Mouse (Mus musculus): ENCODE measurements at regions not wholly inside any gene's neighbourhood (a gene's known extent, or its start where the extent isn't known, plus 50 kb on each side); places are given as distances from the start of the nearest gene placed in this dataset.

DNA sequence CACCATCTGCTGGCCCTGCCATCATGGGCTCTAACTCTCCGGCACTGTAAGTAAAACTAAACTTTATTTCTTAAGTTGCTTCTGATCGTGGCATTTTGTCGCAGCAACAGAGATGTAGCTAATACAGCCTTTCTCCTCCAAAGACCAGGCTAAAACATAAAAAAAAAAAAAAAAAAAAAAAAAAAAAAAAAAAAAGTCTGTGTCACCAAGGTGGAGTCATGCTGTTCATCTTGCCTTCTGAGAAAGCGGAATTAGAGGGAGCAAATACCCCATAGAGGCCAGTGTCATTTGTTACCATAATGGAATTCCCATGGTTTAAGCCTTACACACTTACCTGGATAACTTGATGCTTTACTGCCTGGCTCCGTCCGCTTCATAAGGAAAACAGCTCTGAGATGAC is 136.9 kb upstream of the Rybp start:
- Histone ChIP-seq H3K27me3 (ENCODE audit: control insufficient read depth, insufficient read depth, low read length) (no peaks in the 10 kb centered on the region), H3K4me1 (ENCODE audit: control insufficient read depth, insufficient read depth, low read length) (no peaks in the 10 kb centered on the region), H3K9ac (ENCODE audit: low read depth, low read length) (no peak overlapping the region), H3K27ac (ENCODE audit: low read depth, low read length) (no peak overlapping the region), H3K4me2 (replicated peaks; ENCODE audit: low read depth, low read length) (no peak overlapping the region), H3K36me3 (ENCODE audit: control insufficient read depth, insufficient read depth, low read length) (no peaks in the 10 kb centered on the region), H3K4me3 (ENCODE audit: low read length) (no peak overlapping the region), H3K9me3 (ENCODE audit: control insufficient read depth, low read length) (no peaks in the 10 kb centered on the region)
- WGBS = 94% methylated on average over 6 of the region's 6 CpGs
- ATAC-seq (ENCODE audit: low FRiP score, low TSS enrichment) = no peak

DNA sequence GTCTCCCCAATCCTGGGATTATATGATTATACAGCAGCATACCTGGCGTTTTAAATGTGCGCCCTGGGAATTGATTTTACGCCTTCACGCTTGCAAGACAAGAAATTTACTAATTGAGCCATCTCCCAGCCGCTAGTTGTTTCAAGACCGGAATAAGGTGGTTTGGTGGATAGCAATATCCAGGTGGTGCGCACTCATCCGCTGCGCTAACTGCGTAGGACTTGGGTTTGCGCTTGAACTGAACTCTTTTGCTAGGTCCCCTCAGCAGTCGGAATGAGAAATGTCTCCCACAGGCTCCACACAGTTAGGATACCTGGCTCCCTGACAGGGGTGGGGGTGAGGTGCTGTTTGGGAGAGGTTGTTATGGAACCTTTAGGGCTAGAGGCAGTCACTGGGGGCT is 136.4 kb upstream of the Rybp start:
- H3K4me1 ChIP-seq (ENCODE audit: control insufficient read depth, insufficient read depth, low read length) = no peaks in the 10 kb centered on the region
- no peaks in the 10 kb centered on the region for H3K27me3 ChIP-seq (ENCODE audit: control insufficient read depth, insufficient read depth, low read length)
- WGBS = 97% methylated on average over 12 of the region's 12 CpGs
- ATAC-seq (ENCODE audit: low FRiP score, low TSS enrichment) = no peak
- no peaks in the 10 kb centered on the region for H3K36me3 ChIP-seq (ENCODE audit: control insufficient read depth, insufficient read depth, low read length)
- no peak overlapping the region for H3K4me2 ChIP-seq (replicated peaks; ENCODE audit: low read depth, low read length)
- no peak overlapping the region for H3K4me3 ChIP-seq (ENCODE audit: low read length)
- no peaks in the 10 kb centered on the region for H3K9me3 ChIP-seq (ENCODE audit: control insufficient read depth, low read length)
- H3K9ac ChIP-seq (ENCODE audit: low read depth, low read length) = no peak overlapping the region
- no peak overlapping the region for H3K27ac ChIP-seq (ENCODE audit: low read depth, low read length)

DNA sequence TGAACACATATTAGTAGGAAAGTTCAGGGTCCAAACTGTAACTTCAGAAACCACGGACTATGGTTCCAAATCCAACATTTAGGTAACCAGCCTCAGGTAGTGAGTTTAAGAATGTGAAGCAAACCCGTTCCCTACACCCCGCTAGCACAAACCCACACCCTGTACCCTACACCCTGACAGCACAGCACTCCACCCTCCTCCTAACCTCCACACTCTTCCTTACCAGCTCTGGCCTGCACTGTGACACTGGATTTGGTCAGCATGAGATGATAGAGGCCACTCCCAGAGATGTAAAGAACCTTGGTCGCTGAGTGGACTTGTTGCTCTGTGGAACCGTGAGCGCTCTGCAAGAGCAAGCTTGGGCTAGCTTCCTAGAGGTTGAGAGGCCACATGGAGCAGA is 135.3 kb upstream of the Rybp start:
- ATAC-seq (ENCODE audit: low FRiP score, low TSS enrichment) = no peak
- Histone ChIP-seq H3K27me3 (ENCODE audit: control insufficient read depth, insufficient read depth, low read length) (no peaks in the 10 kb centered on the region), H3K9ac (ENCODE audit: low read depth, low read length) (no peak overlapping the region), H3K4me3 (ENCODE audit: low read length) (no peak overlapping the region), H3K9me3 (ENCODE audit: control insufficient read depth, low read length) (no peaks in the 10 kb centered on the region), H3K36me3 (ENCODE audit: control insufficient read depth, insufficient read depth, low read length) (no peaks in the 10 kb centered on the region), H3K4me1 (ENCODE audit: control insufficient read depth, insufficient read depth, low read length) (no peaks in the 10 kb centered on the region), H3K4me2 (replicated peaks; ENCODE audit: low read depth, low read length) (no peak overlapping the region), H3K27ac (ENCODE audit: low read depth, low read length) (no peak overlapping the region)
- 84% methylated on average over 6 of the region's 6 CpGs for WGBS

DNA sequence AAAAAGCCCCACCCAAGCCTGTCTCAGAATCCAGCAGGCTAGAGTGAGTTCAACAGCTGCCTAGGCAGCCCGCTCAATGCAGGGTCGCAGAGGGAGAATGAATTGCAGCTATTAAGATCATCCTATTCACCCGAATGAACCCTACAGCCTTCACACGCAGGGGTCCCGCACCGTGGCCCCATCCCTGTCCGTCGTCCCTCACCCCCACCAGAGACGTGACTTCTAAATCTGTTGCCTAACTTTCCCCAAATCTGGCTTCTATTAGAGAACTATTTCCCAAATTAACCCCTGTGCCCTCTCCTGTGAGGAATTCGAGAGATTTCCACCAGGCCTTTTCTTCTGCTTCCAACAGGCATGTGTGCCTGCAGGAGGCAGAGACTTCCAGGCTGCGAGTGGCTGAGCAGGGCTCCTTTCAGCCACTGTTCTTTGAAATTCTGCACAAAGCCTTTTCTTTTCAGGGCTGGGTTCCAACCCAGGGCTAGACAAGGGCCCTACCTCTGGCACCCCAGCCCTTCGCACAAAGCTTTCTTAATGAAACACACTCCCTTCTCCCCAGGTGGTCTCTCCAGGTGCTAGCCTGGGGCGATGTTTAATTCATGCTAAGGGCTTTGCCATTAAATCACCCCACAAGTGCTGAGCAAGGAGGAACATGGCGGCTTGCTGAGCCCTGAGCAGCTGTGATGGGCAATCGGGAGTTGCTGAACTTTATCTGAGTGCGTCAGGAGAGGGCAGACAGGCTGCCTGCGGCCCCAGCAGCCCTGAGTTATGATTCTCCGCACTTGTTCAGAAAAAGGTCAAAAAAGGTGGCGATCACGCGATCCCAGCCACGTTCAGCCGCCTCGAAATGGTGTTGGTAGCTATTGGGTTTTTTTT is 134.7 kb upstream of the Rybp start:
- peak overlapping the region; percentile 0; the same call in 1 of the 2 replicates for H3K9ac ChIP-seq (ENCODE audit: low read depth, low read length)

DNA sequence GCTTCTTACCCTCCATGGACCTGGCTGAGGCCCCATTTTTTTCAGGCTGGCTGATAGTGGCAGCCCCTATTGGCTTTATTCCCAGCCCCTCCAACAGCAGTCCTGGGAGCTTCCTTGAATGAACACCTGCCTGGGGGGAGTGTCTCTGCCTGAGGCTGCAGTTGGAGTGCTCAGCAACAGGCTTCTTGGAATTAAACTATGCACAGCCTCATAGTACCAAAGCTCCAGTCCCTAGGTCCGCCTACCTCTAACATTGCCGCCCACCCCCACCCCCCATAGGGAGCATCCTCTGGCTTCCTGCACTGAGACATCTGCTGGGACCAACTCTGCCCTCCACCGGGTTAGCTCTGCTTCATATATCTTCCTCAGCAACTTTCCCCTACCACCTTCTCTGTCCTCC is 133.3 kb upstream of the Rybp start:
- H3K4me3 ChIP-seq (ENCODE audit: low read length) = no peak overlapping the region

More for the DNA sequence above, 134.7 kb upstream of the Rybp start:
- no peaks in the 10 kb centered on the region for H3K27me3 ChIP-seq (ENCODE audit: control insufficient read depth, insufficient read depth, low read length)
- H3K9me3 ChIP-seq (ENCODE audit: control insufficient read depth, low read length) = no peaks in the 10 kb centered on the region
- 15% methylated on average over 24 of the region's 24 CpGs for WGBS
- no peaks in the 10 kb centered on the region for H3K36me3 ChIP-seq (ENCODE audit: control insufficient read depth, insufficient read depth, low read length)
- H3K4me2 ChIP-seq (replicated peaks; ENCODE audit: low read depth, low read length) = no peak overlapping the region
- no peak for ATAC-seq (ENCODE audit: low FRiP score, low TSS enrichment)
- no peaks in the 10 kb centered on the region for H3K4me1 ChIP-seq (ENCODE audit: control insufficient read depth, insufficient read depth, low read length)
- H3K27ac ChIP-seq (ENCODE audit: low read depth, low read length) = no peak overlapping the region
- no peak overlapping the region for H3K4me3 ChIP-seq (ENCODE audit: low read length)

DNA sequence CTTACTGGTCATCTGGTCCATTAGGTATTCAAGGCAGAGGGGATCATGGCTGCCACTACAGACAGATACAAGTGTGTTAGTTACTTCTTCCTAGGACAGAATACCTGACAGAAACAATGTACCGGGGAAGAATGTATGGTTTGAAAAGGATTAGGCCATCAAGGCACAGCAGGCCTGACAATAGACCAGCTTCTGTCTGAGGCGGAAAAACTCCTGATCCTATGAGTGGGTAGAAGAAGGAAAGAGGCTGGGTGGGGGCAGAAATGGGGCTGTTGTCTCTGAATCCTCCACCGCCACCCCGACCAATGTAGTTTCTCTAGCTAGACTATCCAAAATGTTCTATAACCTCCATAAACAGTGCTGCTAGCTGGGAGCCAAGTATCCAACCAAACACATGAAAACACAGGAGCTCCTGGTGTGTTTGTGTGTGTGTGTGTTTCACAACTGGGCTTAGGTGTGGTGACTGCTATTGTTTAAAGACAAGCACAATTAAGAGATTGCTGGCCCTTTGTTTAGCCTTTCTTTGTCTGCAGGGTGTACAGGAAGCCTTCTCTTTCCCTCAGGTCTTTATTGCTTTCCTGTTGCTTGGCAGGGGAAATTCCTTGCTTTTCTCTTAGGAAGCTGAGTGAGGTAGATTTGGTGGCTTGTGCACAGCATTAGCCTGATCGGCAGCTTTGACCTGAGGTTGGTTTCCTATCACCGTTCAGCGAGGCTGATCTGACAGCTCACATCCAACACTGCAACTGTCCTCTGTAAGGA is 132.7 kb upstream of the Rybp start:
- H3K4me2 ChIP-seq (replicated peaks; ENCODE audit: low read depth, low read length) = no peak overlapping the region
- no peaks in the 10 kb centered on the region for H3K4me1 ChIP-seq (ENCODE audit: control insufficient read depth, insufficient read depth, low read length)
- no peaks in the 10 kb centered on the region for H3K9me3 ChIP-seq (ENCODE audit: control insufficient read depth, low read length)
- H3K9ac ChIP-seq (ENCODE audit: low read depth, low read length) = no peak overlapping the region
- no peak overlapping the region for H3K4me3 ChIP-seq (ENCODE audit: low read length)
- H3K27me3 ChIP-seq (ENCODE audit: control insufficient read depth, insufficient read depth, low read length) = no peaks in the 10 kb centered on the region
- no peak overlapping the region for H3K27ac ChIP-seq (ENCODE audit: low read depth, low read length)
- ATAC-seq (ENCODE audit: low FRiP score, low TSS enrichment) = no peak
- no peaks in the 10 kb centered on the region for H3K36me3 ChIP-seq (ENCODE audit: control insufficient read depth, insufficient read depth, low read length)
- 67% methylated on average over 7 of the region's 7 CpGs for WGBS

More for the DNA sequence above, 133.3 kb upstream of the Rybp start:
- WGBS = 54% methylated on average over 3 of the region's 3 CpGs
- H3K4me2 ChIP-seq (replicated peaks; ENCODE audit: low read depth, low read length) = no peak overlapping the region
- no peaks in the 10 kb centered on the region for H3K27me3 ChIP-seq (ENCODE audit: control insufficient read depth, insufficient read depth, low read length)
- no peak overlapping the region for H3K27ac ChIP-seq (ENCODE audit: low read depth, low read length)
- H3K36me3 ChIP-seq (ENCODE audit: control insufficient read depth, insufficient read depth, low read length) = no peaks in the 10 kb centered on the region
- no peak overlapping the region for H3K9ac ChIP-seq (ENCODE audit: low read depth, low read length)
- 0 out of 2 replicates have a peak, but pooled peaks have one; percentile 22 for ATAC-seq (ENCODE audit: low FRiP score, low TSS enrichment)
- no peaks in the 10 kb centered on the region for H3K9me3 ChIP-seq (ENCODE audit: control insufficient read depth, low read length)
- H3K4me1 ChIP-seq (ENCODE audit: control insufficient read depth, insufficient read depth, low read length) = no peaks in the 10 kb centered on the region

DNA sequence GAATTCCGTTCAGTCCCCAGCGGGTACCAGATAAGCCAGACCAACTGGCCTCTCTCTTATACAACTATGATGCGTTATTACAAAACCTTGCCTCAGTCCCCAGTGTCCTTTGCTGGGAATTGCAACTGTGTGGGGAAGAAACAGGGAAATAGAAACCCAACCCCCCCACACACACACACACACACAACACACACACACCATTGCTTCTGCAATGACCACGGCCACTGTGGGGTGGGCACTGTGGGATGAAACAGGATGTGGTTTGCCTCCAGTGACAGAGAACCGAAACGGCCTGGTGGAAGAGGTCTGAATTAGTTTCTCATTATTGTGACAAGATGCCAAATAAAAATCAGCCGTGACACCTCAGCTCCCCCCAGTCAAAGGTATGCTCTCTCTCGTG is 128.8 kb upstream of the Rybp start:
- Histone ChIP-seq H3K4me3 (ENCODE audit: low read length) (no peak overlapping the region), H3K4me1 (ENCODE audit: control insufficient read depth, insufficient read depth, low read length) (no peaks in the 10 kb centered on the region), H3K36me3 (ENCODE audit: control insufficient read depth, insufficient read depth, low read length) (no peaks in the 10 kb centered on the region), H3K9me3 (ENCODE audit: control insufficient read depth, low read length) (no peaks in the 10 kb centered on the region), H3K27me3 (ENCODE audit: control insufficient read depth, insufficient read depth, low read length) (no peaks in the 10 kb centered on the region), H3K4me2 (replicated peaks; ENCODE audit: low read depth, low read length) (no peak overlapping the region), H3K27ac (ENCODE audit: low read depth, low read length) (no peak overlapping the region), H3K9ac (ENCODE audit: low read depth, low read length) (no peak overlapping the region)
- ATAC-seq (ENCODE audit: low FRiP score, low TSS enrichment) = no peak
- 73% methylated on average over 8 of the region's 8 CpGs for WGBS

DNA sequence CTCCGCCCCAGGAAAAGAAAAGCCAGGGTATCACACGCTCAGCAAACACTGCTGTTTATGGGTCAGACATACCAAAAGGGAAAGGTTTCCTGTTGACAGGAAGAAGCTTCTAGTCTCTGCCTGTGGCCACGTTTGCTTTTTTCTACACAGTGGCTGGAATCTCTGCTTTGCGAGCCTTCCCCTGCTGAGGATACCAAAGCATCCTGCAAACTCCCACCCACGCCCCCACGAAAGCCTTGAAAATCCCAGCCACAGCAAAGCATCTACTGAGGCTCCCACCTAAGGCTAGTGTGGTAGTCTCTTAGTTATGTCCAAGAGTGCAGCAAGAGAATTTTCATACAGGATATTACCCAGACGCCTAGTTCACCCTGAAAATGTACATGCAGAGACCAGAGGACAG is 128.2 kb upstream of the Rybp start:
- Histone ChIP-seq H3K4me1 (ENCODE audit: control insufficient read depth, insufficient read depth, low read length) (no peaks in the 10 kb centered on the region), H3K36me3 (ENCODE audit: control insufficient read depth, insufficient read depth, low read length) (no peaks in the 10 kb centered on the region), H3K9ac (ENCODE audit: low read depth, low read length) (no peak overlapping the region), H3K9me3 (ENCODE audit: control insufficient read depth, low read length) (no peaks in the 10 kb centered on the region), H3K27me3 (ENCODE audit: control insufficient read depth, insufficient read depth, low read length) (no peaks in the 10 kb centered on the region), H3K4me2 (replicated peaks; ENCODE audit: low read depth, low read length) (no peak overlapping the region), H3K4me3 (ENCODE audit: low read length) (no peak overlapping the region), H3K27ac (ENCODE audit: low read depth, low read length) (no peak overlapping the region)
- 44% methylated on average over 7 of the region's 7 CpGs for WGBS
- ATAC-seq (ENCODE audit: low FRiP score, low TSS enrichment) = no peak

DNA sequence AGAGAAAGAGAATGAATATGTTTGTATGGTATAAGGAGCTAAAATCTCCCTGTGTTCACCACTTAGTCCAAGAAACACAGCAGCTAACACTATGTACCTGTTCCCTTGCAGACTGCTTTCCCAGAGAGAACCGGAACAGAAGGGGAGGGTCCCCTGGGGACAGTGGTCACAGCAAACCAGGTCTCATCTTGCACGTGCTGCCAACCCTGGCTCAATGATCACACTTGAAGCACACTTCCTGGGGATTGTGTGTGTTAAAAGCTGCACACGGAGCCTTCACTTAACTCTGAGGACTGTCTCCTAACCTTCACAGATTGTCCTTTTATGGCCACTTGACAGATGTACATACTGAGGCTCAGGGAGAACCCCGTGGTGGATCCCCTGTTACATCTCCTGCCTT is 127.6 kb upstream of the Rybp start:
- Histone ChIP-seq H3K27ac (ENCODE audit: low read depth, low read length) (no peak overlapping the region), H3K27me3 (ENCODE audit: control insufficient read depth, insufficient read depth, low read length) (no peaks in the 10 kb centered on the region), H3K4me3 (ENCODE audit: low read length) (no peak overlapping the region), H3K36me3 (ENCODE audit: control insufficient read depth, insufficient read depth, low read length) (no peaks in the 10 kb centered on the region), H3K9ac (ENCODE audit: low read depth, low read length) (no peak overlapping the region), H3K4me2 (replicated peaks; ENCODE audit: low read depth, low read length) (no peak overlapping the region), H3K4me1 (ENCODE audit: control insufficient read depth, insufficient read depth, low read length) (no peaks in the 10 kb centered on the region), H3K9me3 (ENCODE audit: control insufficient read depth, low read length) (no peaks in the 10 kb centered on the region; the same call in 1 of the 2 replicates)
- 58% methylated on average over 4 of the region's 4 CpGs for WGBS
- ATAC-seq (ENCODE audit: low FRiP score, low TSS enrichment) = no peak

Measured in kidney, embryonic 14.5 days (tissue).